Mouse (Mus musculus): ENCODE data around the gene Chchd3.

GRCm38 (mm10) chr6:32823856-32824620, 236.0 kb downstream of the Chchd3 start:
- no peak for TF ChIP-seq CTCF (conservative IDR thresholded peaks at IDR 0.05; ENCODE audit: low read length)
- no peak for TF ChIP-seq POU5F1 (IDR thresholded peaks at IDR 0.05; ENCODE audit: borderline replicate concordance, low read length)
- TF ChIP-seq NANOG (IDR thresholded peaks at IDR 0.05; ENCODE audit: borderline replicate concordance, low read length), result no peak
